Mouse (Mus musculus) intestine, embryonic 14.5 days (tissue): ENCODE results near the gene Fndc3b. TPM values are rescaled to one million over a fixed set of nuclear protein-coding genes. Genes with fewer than 3 reads are reported as not detected.

Source experiments
- ATAC-seq: fragments of 200-750 bp; cut with Nextera tagmentation; replicated peaks from 2 replicates; pipeline ENCODE4 v1.8.0; 2017; ENCODE audit warnings: low read depth, moderate number of reproducible peaks, moderate TSS enrichment, moderate library complexity; ENCODE audit not compliant: low FRiP score, low TSS enrichment
- DNase-seq: peaks from one replicate; pipeline ENCODE4 v3.0.0-alpha.2; 2018; ENCODE audit warnings: low spot score
- H3K27ac ChIP-seq: fragments of 300-500 bp; sonication (generic); 2 replicates; pipeline ENCODE4 v1.5.1; 2014; ENCODE audit warnings: low read depth, mild to moderate bottlenecking, control low read depth
- H3K27me3 ChIP-seq: fragments of 300-500 bp; sonication (generic); replicated peaks from 2 replicates; pipeline ENCODE4 v1.6.1; 2014; ENCODE audit warnings: low read length, control low read depth; ENCODE audit not compliant: control insufficient read depth, insufficient read depth
- H3K36me3 ChIP-seq: fragments of 300-500 bp; sonication (generic); 2 replicates; pipeline ENCODE4 v1.6.1; 2014; ENCODE audit warnings: low read length, control low read depth; ENCODE audit not compliant: control insufficient read depth, insufficient read depth
- H3K4me1 ChIP-seq: fragments of 300-500 bp; sonication (generic); replicated peaks from 2 replicates; pipeline ENCODE4 v1.6.1; 2014; ENCODE audit warnings: low read length, control low read depth, mixed read lengths; ENCODE audit not compliant: control insufficient read depth, insufficient read depth
- H3K4me2 ChIP-seq: fragments of 300-500 bp; sonication (generic); 2 replicates; pipeline ENCODE4 v1.6.1; 2014; ENCODE audit warnings: low read length
- H3K4me3 ChIP-seq: fragments of 300-500 bp; sonication (generic); 2 replicates; pipeline ENCODE4 v1.5.1; 2014; ENCODE audit warnings: low read depth, low read length, control low read depth, mixed read lengths
- H3K9ac ChIP-seq: fragments of 300-500 bp; sonication (generic); 2 replicates; pipeline ENCODE4 v1.6.1; 2014; ENCODE audit warnings: mild to moderate bottlenecking, low read length
- H3K9me3 ChIP-seq: fragments of 300-500 bp; sonication (generic); 2 replicates; pipeline ENCODE4 v1.6.1; 2016; ENCODE audit warnings: low read length, control low read depth; ENCODE audit not compliant: control insufficient read depth
- WGBS: fragments of 180-500 bp; shearing (Covaris S2); extraction: QIAGEN DNeasy Blood & Tissue Kit; methylation state at CpG from one replicate; pipeline ENCODE4 v1.1.7; 2014; 5-methylcytosine and 5-hydroxymethylcytosine counted together
- polyA plus RNA-seq: library from polyadenylated mRNA; unstranded; fragments of >200 nt; fragmentation: Nextera tagmentation; extraction: Ambion mirVana; gene quantifications from 2 replicates; pipeline ENCODE4 v1.2.1, GENCODE M21; 2014

Fndc3b gene
- polyA plus RNA-seq, 1 experiment from 2014 or later, result 26.1 TPM

- Histone ChIP-seq H3K9ac (no peak overlapping the region), H3K4me3 (no peak overlapping the region), H3K36me3 (peaks cover 55% of the 10 kb centered on the region), H3K4me2 (no peak overlapping the region), H3K9me3 (no peaks in the 10 kb centered on the region), H3K27ac (no peak overlapping the region), H3K4me1 (no peaks in the 10 kb centered on the region), H3K27me3 (no peaks in the 10 kb centered on the region)
- DNase-seq (no peak), ATAC-seq (no peak)
- WGBS, result 79% methylated on average over 6 of the region's 6 CpGs
Measured at GRCm38 (mm10) chr3:27491821-27492220, 219.3 kb downstream of the Fndc3b start.

GRCm38 (mm10) chr3:27491367-27491766, 219.7 kb downstream of the Fndc3b start:
- Histone ChIP-seq H3K9ac (no peak overlapping the region), H3K9me3 (no peaks in the 10 kb centered on the region), H3K27me3 (no peaks in the 10 kb centered on the region), H3K4me2 (no peak overlapping the region), H3K36me3 (peaks cover 52% of the 10 kb centered on the region), H3K4me1 (no peaks in the 10 kb centered on the region), H3K4me3 (no peak overlapping the region), H3K27ac (no peak overlapping the region)
- ATAC-seq (no peak), DNase-seq (no peak)
- WGBS, result 93% methylated on average over 8 of the region's 8 CpGs

DNA sequence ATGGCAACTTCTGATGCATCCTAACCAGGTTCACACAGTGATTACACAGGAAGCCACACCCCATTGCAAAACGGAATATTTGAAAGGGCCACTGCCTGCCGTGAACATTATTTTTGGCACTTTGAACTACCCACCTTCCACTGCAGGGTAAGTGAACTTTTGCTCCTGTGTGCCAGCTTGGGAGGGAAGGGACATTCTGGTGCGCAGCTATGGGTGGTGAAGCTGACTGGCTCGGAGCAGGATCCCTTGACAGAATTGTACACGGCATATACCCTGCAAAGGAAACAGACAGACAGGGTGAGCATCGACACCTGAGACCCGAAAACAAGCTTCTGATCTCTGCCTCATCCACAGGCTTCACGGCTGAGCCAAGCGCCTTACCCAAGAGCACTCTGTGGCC, 220.2 kb downstream of the Fndc3b start:
- Histone ChIP-seq H3K4me2 (no peak overlapping the region), H3K27ac (no peak overlapping the region), H3K36me3 (peaks cover 48% of the 10 kb centered on the region), H3K9ac (no peak overlapping the region), H3K27me3 (no peaks in the 10 kb centered on the region), H3K4me3 (no peak overlapping the region), H3K4me1 (no peaks in the 10 kb centered on the region), H3K9me3 (no peaks in the 10 kb centered on the region)
- 91% methylated on average over 9 of the region's 9 CpGs for WGBS
- DNase-seq, result no peak
- no peak for ATAC-seq

DNA sequence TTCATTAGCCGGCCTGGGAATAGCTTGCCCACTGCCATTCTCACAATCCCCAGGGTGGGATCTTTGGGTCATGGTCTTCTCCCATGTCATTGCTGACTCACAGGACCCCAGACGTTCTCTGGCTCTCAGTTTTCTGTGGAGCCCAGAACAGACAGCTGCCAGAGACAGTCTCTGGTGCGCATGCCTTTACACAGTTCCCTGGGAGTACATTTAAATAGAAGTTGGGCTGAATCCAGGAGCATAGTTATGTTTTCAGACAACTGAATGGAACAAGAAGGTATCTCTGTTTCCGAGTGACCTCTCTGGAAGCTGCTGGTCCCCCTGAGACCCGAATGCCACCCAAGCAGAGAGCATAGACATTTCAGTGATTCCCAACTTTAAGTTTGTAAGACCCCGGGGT, 221.6 kb downstream of the Fndc3b start:
- Histone ChIP-seq H3K4me2 (no peak overlapping the region), H3K27me3 (no peaks in the 10 kb centered on the region), H3K27ac (no peak overlapping the region), H3K4me3 (no peak overlapping the region), H3K4me1 (no peaks in the 10 kb centered on the region), H3K9me3 (no peaks in the 10 kb centered on the region), H3K36me3 (peaks cover 53% of the 10 kb centered on the region), H3K9ac (no peak overlapping the region)
- WGBS, result 68% methylated on average over 6 of the region's 6 CpGs
- ATAC-seq (no peak), DNase-seq (no peak)

- ATAC-seq, result no peak
- H3K9me3 ChIP-seq, result no peaks in the 10 kb centered on the region
- H3K4me2 ChIP-seq, result no peak overlapping the region
- no peak overlapping the region for H3K27ac ChIP-seq
- no peak overlapping the region for H3K4me3 ChIP-seq
- H3K27me3 ChIP-seq, result no peaks in the 10 kb centered on the region
- no peak for DNase-seq
- H3K9ac ChIP-seq, result no peak overlapping the region
- peaks cover 45% of the 10 kb centered on the region for H3K36me3 ChIP-seq
- WGBS, result 97% methylated on average over 4 of the region's 4 CpGs
- H3K4me1 ChIP-seq, result no peaks in the 10 kb centered on the region
Measured at GRCm38 (mm10) chr3:27485141-27485540, 226.0 kb downstream of the Fndc3b start.

DNA sequence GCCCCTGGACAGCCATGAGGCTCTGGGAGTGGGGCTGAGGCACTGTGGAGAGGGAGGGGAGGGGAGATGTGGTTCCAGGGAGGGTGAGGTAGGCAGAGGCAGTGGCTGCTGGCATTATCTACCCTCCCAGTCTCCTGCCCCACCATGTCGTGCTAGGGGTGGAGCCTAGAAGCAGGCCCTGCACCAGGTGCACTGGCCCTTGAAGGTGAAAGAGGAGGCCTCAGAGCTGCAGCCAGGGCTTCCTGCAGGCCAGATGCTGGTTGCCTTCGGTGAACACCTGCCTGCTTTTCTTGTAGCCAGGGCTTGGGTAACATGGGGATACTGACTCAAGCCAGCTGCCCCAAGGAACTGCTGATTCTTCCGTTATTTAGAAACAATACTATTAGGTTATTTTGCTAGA, 226.4 kb downstream of the Fndc3b start:
- no peak for ATAC-seq
- WGBS, result 68% methylated on average over 3 of the region's 3 CpGs
- H3K9ac ChIP-seq, result no peak overlapping the region
- no peaks in the 10 kb centered on the region for H3K27me3 ChIP-seq
- H3K9me3 ChIP-seq, result no peaks in the 10 kb centered on the region
- no peak for DNase-seq
- H3K36me3 ChIP-seq, result peaks cover 44% of the 10 kb centered on the region
- no peaks in the 10 kb centered on the region for H3K4me1 ChIP-seq
- no peak overlapping the region for H3K4me2 ChIP-seq
- no peak overlapping the region for H3K4me3 ChIP-seq
- H3K27ac ChIP-seq, result no peak overlapping the region

GRCm38 (mm10) chr3:27483762-27484161, 227.3 kb downstream of the Fndc3b start:
- ATAC-seq (no peak), DNase-seq (no peak)
- Histone ChIP-seq H3K4me1 (no peaks in the 10 kb centered on the region), H3K4me2 (no peak overlapping the region), H3K9ac (no peak overlapping the region), H3K9me3 (no peaks in the 10 kb centered on the region), H3K27ac (no peak overlapping the region), H3K4me3 (no peak overlapping the region), H3K36me3 (peaks cover 49% of the 10 kb centered on the region), H3K27me3 (no peaks in the 10 kb centered on the region)
- 79% methylated on average over 10 of the region's 10 CpGs for WGBS

- no peak for DNase-seq
- Histone ChIP-seq H3K27me3 (no peaks in the 10 kb centered on the region), H3K9ac (no peak overlapping the region), H3K4me2 (no peak overlapping the region), H3K4me1 (no peaks in the 10 kb centered on the region), H3K9me3 (no peaks in the 10 kb centered on the region), H3K27ac (no peak overlapping the region), H3K36me3 (peaks cover 53% of the 10 kb centered on the region), H3K4me3 (no peak overlapping the region)
- ATAC-seq, result no peak
- WGBS, result 90% methylated on average over 3 of the region's 3 CpGs
Measured at GRCm38 (mm10) chr3:27483321-27483720, 227.8 kb downstream of the Fndc3b start.

DNA sequence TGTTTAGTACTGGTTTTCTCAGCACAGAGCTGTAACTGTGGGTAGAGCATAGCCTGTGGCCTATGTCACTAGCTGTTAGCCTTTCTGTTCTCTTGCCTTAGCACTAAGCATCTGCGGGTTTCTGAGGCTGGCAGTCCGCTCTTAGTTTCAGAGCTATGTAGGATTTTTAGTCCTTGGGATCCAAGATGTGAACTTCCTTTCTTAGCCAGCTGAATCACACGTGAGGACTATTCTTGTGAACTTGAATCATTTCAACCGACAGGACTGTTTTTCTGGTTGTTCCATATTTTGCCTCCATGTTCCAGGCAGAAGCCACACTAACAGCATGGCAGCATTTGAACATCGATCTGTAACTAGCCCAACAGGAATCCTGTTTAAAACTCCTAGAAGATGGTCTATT, 229.4 kb downstream of the Fndc3b start:
- Histone ChIP-seq H3K4me2 (no peak overlapping the region), H3K9me3 (no peaks in the 10 kb centered on the region), H3K27me3 (no peaks in the 10 kb centered on the region), H3K4me1 (no peaks in the 10 kb centered on the region), H3K9ac (no peak overlapping the region), H3K4me3 (no peak overlapping the region), H3K27ac (no peak overlapping the region), H3K36me3 (peaks cover 47% of the 10 kb centered on the region)
- 91% methylated on average over 5 of the region's 5 CpGs for WGBS
- DNase-seq (no peak), ATAC-seq (no peak)
